Mouse (Mus musculus) splenic B cell, adult 2 months (primary cell): ENCODE results near the gene Radil.

Source experiments
- DNase-seq: peaks from one replicate; pipeline ENCODE4 v3.0.0-alpha.2; 2011; ENCODE audit warnings: low read depth, low spot score
- H3K27me3 ChIP-seq: 2 replicates; pipeline ENCODE4 v1.6.1; 2012; ENCODE audit warnings: mild to moderate bottlenecking, low read length, moderate library complexity, mixed read lengths; ENCODE audit not compliant: control insufficient read depth, poor library complexity, insufficient read depth, severe bottlenecking
- H3K36me3 ChIP-seq: 2 replicates; pipeline ENCODE4 v1.6.1; 2012; ENCODE audit warnings: mild to moderate bottlenecking, low read length, moderate library complexity, mixed read lengths; ENCODE audit not compliant: control insufficient read depth, poor library complexity, insufficient read depth, severe bottlenecking

Gene Radil

GRCm38 (mm10) chr5:142555866-142556265, 5.0 kb upstream of the Radil start:
- H3K27me3 ChIP-seq = peaks cover 2% of the 10 kb centered on the region; the same call in 1 of the 2 replicates
- no peaks in the 10 kb centered on the region for H3K36me3 ChIP-seq
- DNase-seq = no peak

DNA sequence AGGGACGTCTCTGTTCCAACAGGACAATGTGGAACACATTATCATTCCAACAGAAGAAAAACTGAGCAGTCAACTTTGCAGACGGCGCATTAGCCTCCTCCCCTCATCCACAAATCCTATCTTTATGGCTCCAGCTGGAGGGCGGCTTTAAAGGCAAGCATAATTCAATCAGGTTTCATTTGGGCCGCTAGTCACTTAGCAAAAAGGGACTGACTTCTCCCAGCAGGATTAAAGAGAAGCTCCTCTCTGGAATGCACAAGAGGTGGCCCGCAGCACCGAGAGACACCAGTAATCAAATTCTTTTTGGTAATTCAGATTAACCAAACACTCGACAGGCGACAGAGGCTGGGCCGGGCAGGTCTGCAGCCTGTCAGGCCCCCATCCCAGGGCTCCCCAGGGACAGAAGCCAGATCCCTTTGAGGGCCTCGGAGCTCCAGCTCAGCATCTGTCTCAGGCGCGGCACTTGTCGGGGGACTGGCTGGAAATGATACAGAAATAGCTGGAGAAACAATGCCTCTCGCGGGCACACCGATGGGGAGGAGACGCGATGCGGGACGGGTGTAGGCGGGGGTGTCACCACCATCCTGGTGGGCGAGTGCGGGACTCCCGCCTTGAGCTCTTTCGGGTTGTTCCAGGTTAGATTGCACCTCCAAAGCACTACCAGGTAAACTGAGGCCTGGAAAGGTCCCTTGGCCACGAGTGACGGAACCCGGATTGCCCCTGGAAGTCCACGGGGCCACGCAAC, 765 bp downstream of the Radil start:
- peaks cover 4% of the 10 kb centered on the region; the same call in 1 of the 2 replicates for H3K27me3 ChIP-seq
- DNase-seq = peak; percentile 2
- no peaks in the 10 kb centered on the region for H3K36me3 ChIP-seq

DNA sequence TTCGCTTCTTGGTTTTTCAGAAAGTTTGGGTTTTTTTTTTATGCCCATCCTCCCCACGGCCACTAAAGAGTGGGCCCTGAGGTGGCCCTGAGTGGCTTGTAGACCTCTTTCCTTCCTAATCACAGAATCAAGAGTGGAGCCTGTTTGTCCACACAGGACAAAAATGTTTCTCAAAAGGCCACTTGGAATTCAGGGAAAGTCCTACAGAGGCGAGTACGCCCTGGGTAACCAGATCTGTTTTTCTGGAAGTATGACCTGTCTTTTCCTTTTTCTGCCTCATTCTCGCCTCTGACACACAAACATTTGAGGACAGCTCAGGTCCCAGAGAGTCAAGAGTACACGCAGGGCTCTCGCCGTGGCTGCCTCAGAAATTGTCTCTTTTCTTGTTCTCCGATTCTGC, 1.5 kb downstream of the Radil start:
- Histone ChIP-seq H3K36me3 (no peaks in the 10 kb centered on the region), H3K27me3 (peaks cover 4% of the 10 kb centered on the region; the same call in 1 of the 2 replicates)
- no peak for DNase-seq

DNA sequence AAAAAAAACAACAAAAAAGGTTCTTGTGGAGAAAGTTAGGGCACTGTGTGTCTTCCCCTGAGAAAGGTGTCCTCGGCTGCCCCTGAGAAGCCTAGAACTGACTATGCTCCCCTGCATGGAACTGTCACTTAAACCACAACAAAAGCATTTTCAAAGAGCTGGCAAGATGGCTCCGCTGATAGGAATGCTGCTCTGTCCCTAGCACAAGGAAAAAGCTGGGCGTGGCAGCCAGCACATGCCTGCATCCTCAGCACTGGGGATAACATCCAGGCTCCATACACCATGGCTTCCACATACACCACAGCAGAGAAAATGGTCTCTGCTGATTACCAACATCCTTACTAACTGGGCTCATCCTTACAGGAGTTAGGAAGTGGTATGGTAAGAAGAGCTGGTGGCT, 3.8 kb downstream of the Radil start:
- Histone ChIP-seq H3K27me3 (peaks cover 4% of the 10 kb centered on the region; the same call in 1 of the 2 replicates), H3K36me3 (no peaks in the 10 kb centered on the region)
- DNase-seq = no peak

DNA sequence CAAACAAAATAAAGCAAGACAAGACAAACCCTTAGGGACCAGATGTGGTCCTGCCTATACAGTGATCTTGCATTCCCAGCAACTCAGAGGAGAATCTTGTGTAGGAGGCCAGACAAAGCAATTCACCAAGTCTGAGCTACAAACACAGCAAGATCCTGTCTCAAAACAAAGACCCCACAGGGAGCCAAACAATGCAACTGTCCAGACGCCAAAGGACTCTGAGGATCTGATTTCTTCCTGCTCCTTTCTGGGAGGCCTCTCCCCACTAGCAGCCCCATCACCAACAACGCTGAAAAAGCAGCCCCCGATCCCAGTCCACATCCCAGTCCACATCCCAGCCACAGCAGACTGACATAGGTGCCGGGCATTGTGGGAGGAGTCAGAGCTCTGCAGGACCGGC, 4.6 kb downstream of the Radil start:
- DNase-seq = no peak
- no peaks in the 10 kb centered on the region for H3K36me3 ChIP-seq

DNA sequence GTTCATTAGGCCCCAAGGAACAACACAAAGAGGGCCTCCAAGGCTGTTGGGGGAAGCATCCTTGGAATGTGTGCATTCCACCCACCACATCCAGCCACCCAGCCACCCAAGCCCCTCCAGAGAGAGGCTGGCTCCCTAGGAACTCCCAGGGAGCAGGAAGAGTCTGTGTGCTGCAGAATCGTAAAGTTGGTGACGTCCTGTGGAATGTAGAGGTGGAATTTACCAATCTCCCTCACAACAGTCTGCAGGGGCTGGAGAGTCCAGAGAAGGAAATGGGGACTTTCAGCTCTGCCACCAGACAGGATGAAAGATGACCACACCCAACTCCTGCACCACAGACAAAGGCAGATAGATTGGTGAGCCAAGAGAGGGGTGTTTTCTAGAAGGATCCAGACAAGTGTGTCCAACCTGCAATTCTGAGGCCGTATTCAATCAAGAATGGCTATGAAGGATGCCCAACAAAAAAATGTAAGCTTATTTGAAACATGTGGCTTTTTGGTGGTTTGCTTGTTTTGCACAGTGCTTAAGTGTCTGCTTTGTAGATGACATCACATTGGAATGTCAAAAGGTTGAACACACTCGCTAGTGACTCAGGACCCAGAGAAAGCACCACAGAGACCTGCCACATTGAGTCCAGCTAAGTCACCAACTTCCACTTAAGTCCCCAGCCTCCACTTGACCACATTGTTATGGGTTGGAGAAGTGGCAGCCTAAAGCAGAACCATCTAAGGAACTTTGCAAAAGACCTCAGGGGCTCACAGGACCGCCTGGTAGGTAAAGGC, 5.7 kb downstream of the Radil start:
- Histone ChIP-seq H3K36me3 (no peaks in the 10 kb centered on the region), H3K27me3 (0 out of 2 replicates have a peak, but pooled peaks cover 1% of the 10 kb centered on the region)
- no peak for DNase-seq

More for the DNA sequence above, 4.6 kb downstream of the Radil start:
- peaks cover 3% of the 10 kb centered on the region; the same call in 1 of the 2 replicates for H3K27me3 ChIP-seq

DNA sequence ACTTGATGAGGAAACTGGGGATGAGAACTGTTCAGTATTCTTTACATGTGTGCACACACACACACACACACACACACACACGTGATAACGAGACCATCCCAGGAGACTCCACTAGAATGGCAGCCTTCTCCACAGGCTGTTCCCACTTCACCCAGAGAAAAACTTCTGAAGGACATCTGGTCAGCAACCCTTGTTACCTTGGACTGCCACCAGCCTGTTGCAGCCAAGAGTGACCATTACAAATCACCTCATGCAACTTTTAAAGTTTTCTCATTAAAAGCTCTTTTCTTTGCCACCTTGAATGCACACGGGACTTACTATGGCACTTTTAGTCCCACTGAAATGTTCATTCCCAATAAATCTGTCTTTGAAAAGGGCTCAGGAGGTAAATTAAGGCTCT, 13.6 kb downstream of the Radil start:
- no peaks in the 10 kb centered on the region for H3K27me3 ChIP-seq
- no peaks in the 10 kb centered on the region for H3K36me3 ChIP-seq
- no peak for DNase-seq

- Histone ChIP-seq H3K36me3 (no peaks in the 10 kb centered on the region), H3K27me3 (no peaks in the 10 kb centered on the region)
- no peak for DNase-seq
Measured at GRCm38 (mm10) chr5:142535388-142535787, 15.5 kb downstream of the Radil start.

DNA sequence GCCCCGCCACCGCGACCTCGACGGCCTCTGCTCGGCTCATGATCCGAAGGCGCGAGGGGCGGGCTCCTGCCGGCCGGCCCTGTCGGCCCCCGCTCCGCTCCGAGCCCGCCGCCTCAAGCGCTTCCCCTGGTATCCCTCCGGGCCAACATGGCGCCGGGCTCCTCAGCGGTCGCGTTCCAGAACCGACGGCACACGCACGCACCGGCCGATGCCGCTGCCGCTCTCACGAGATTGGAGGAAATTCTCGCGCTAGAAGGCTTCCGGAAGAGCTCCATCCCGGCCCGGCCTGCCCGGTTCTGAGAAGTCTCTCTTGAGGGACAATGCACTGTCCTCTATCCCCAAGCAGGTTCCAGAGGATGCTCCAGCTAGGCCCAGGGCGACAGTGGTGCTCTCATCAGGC, 21.0 kb downstream of the Radil start, which contains the start of gene Papolb:
Papolb (minus strand) TSS at position 162 of the 400 bp plus-strand sequence.
- Histone ChIP-seq H3K27me3 (no peaks in the 10 kb centered on the region), H3K36me3 (no peaks in the 10 kb centered on the region)
- no peak for DNase-seq

DNA sequence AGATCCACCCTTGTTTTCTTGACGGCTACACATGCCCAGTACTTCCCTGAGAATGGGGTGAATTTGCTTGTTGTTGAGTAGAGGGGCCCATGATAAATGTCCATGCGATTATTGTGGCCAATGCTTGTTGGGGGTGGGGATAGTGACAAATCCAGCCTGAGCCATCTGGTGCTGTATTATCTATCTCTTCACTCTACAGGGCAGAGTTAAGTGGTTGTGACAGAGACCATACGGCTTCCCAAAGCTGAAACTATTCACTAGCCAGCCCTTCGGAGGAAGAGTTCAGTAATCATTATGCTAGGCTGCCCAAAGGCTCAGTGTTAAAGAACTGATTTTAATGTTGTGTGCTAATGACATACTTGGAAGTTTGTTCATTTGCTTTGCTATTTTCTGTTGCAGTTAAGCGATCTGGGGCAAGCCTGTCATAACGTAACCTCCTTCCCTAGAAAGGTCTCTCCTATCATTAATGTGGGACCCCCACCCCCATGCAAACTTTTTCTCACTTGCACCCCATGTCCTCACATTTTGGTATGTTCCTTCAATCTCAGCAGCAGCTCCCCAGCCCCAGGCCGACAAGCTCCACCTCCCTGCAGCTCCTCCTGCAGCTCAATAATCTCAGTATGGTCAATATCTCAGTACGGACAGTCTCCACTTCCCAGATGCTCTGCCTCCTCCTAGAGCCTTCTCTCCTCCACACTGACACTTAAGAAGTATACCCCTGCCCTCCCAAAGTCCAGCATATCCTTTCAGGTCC, 26.0 kb downstream of the Radil start:
- no peak for DNase-seq
- H3K36me3 ChIP-seq = no peaks in the 10 kb centered on the region
- H3K27me3 ChIP-seq = no peaks in the 10 kb centered on the region

DNA sequence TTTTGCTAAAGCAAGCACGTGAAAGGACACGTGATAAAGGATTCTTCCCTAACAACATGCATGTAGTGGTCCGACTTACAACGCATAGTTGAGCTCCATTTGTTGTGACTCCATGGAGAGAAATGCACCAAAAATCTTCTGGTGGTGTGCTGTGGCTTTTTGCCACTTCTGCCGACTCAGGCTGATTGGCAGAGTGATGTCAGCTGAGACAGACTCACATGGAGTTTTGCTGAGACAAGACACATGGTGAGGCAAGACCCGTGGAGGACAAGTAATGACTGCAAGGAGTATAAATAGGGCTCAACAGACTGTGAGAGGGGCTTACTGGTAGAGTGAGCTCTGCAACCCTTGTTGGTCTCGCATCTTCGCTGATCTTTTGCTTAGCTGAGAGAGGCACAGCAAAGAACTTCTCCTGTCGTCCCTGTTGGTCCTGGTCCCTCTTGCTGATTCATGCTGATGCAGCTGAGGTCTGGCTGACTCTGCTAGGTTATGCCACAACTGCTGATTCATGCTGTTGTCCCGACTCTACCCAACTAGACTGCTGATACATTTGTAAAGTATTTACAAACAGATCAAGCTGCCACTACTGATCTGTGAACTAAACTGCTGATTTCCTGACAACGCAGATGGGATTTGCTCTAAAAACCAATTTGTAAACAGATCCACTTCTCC, 29.6 kb downstream of the Radil start:
- Histone ChIP-seq H3K27me3 (no peaks in the 10 kb centered on the region), H3K36me3 (no peaks in the 10 kb centered on the region)
- DNase-seq = no peak

- Histone ChIP-seq H3K27me3 (no peaks in the 10 kb centered on the region), H3K36me3 (no peaks in the 10 kb centered on the region)
- DNase-seq = no peak
Measured at GRCm38 (mm10) chr5:142520360-142520759, 30.5 kb downstream of the Radil start.

GRCm38 (mm10) chr5:142518973-142519372, 31.9 kb downstream of the Radil start:
- DNase-seq = no peak
- Histone ChIP-seq H3K36me3 (no peaks in the 10 kb centered on the region), H3K27me3 (no peaks in the 10 kb centered on the region)

- no peaks in the 10 kb centered on the region for H3K27me3 ChIP-seq
- no peaks in the 10 kb centered on the region for H3K36me3 ChIP-seq
- DNase-seq = no peak
Measured at GRCm38 (mm10) chr5:142512112-142512511, 38.8 kb downstream of the Radil start.
